Mouse (Mus musculus): ENCODE results near the gene Flywch1. TPM values are rescaled to one million over a fixed set of nuclear protein-coding genes. Genes with fewer than 3 reads are reported as not detected.

The Flywch1 gene
- polyA plus RNA-seq, 1 experiment from 2014 or later = 127 TPM

DNA sequence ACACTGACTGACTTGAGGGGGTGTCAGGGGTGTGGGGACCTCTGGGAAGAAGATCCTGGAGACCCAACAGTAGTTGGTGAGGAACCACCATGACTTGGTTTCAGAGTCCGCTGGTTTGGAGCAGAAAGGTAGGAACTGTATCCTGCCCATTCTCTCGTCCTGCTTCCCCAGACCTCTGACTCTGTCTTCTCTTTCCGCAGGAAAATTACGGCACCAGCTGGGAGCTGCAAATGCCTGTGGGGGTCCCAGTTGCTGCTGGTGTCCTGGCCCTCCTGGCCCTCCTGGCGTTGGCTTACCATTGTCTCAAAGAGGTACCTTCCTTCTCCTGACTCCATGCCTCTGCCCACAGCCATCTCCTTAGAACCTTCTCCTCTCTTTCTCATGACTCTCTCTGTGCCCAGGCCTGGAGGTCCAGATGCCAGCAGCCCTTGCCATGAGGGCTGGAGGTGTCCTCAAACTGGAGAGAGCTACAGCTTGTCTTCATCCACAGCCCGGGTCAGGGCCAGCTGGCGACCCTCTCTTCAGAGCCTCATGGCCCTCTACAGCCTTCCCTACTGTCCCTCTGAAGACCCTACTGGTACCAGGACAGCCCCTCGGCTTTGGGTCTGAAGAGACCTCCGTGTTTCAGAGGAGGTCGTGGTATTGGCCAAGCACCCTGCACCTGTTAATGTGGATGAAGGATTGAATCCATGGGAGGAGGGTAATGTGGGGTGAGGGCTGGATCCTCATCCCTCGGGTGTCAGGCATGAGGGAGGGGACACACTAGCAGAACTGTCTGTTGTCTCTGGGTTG lies 21.8 kb downstream of the Flywch1 start:
- H3K27ac ChIP-seq (ENCODE audit: low read depth, low read length) = no peak overlapping the region
- H3K27me3 ChIP-seq (ENCODE audit: control insufficient read depth, insufficient read depth, low read length) = peaks cover 32% of the 10 kb centered on the region
- H3K36me3 ChIP-seq (ENCODE audit: control insufficient read depth, insufficient read depth, low read length) = peaks cover 10% of the 10 kb centered on the region
- H3K9ac ChIP-seq (ENCODE audit: low read depth, low read length) = no peak overlapping the region
- ATAC-seq (ENCODE audit: low FRiP score) = no peak
- no peak overlapping the region for H3K4me3 ChIP-seq (ENCODE audit: low read depth, low read length)
- no peak overlapping the region for H3K4me2 ChIP-seq (replicated peaks; ENCODE audit: low read depth, low read length)
- no peak for DNase-seq (ENCODE audit: low spot score)
- no peaks in the 10 kb centered on the region for H3K9me3 ChIP-seq (ENCODE audit: control insufficient read depth, low read length)
- WGBS = 81% methylated on average over 11 of the region's 11 CpGs
- peaks cover 12% of the 10 kb centered on the region for H3K4me1 ChIP-seq (replicated peaks; ENCODE audit: control insufficient read depth, insufficient read depth, low read length)

DNA sequence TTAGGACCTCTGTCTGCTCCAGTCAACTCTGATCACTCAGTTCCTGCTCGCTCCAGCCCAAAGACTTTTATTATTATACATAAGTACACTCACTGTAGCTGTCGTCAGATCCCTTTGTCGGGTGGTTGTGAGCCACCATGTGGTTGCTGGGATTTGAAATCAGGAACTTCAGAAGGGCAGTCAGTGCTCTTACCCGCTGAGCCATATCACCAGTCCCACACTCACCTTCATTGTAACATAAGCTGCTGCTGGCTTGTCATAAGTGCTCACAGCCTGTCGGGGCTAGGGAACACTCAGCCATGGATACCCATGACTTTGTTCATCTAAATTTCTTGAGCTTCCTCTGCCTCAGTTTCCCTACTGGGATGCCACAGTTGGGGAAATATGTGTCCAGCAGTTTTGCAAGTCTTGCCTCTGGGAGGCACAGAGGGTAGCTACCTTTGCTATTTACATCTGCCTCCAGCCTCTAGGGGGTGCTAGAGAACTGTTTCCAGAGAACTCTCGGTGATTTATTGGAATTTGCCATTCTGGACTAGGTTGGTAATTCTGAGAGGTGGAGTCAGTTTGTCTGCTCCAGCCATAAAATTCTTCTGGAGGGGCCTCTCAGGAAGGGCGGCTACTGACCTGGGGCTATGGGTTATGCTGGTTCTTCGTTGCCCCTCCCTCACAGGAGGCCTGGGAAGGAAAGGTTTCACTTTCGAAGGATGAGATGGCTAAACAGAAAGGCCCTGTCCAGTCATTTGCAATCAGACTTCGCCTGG lies 22.6 kb downstream of the Flywch1 start:
- Histone ChIP-seq H3K4me3 (ENCODE audit: low read depth, low read length) (no peak overlapping the region), H3K9me3 (ENCODE audit: control insufficient read depth, low read length) (no peaks in the 10 kb centered on the region), H3K27me3 (ENCODE audit: control insufficient read depth, insufficient read depth, low read length) (peaks cover 40% of the 10 kb centered on the region), H3K36me3 (ENCODE audit: control insufficient read depth, insufficient read depth, low read length) (peaks cover 10% of the 10 kb centered on the region), H3K4me1 (replicated peaks; ENCODE audit: control insufficient read depth, insufficient read depth, low read length) (peaks cover 12% of the 10 kb centered on the region), H3K27ac (ENCODE audit: low read depth, low read length) (no peak overlapping the region), H3K4me2 (replicated peaks; ENCODE audit: low read depth, low read length) (no peak overlapping the region), H3K9ac (ENCODE audit: low read depth, low read length) (no peak overlapping the region)
- WGBS = 37% methylated on average over 10 of the region's 10 CpGs
- DNase-seq (ENCODE audit: low spot score) (peak; percentile 83), ATAC-seq (ENCODE audit: low FRiP score) (no peak)

GRCm38 (mm10) chr17:23748026-23748425 lies 23.4 kb downstream of the Flywch1 start:
- Histone ChIP-seq H3K9me3 (ENCODE audit: control insufficient read depth, low read length) (no peaks in the 10 kb centered on the region), H3K9ac (ENCODE audit: low read depth, low read length) (no peak overlapping the region), H3K36me3 (ENCODE audit: control insufficient read depth, insufficient read depth, low read length) (peaks cover 5% of the 10 kb centered on the region), H3K27me3 (ENCODE audit: control insufficient read depth, insufficient read depth, low read length) (peaks cover 48% of the 10 kb centered on the region), H3K4me1 (replicated peaks; ENCODE audit: control insufficient read depth, insufficient read depth, low read length) (peaks cover 12% of the 10 kb centered on the region), H3K4me3 (ENCODE audit: low read depth, low read length) (no peak overlapping the region), H3K4me2 (replicated peaks; ENCODE audit: low read depth, low read length) (no peak overlapping the region), H3K27ac (ENCODE audit: low read depth, low read length) (no peak overlapping the region)
- ATAC-seq (ENCODE audit: low FRiP score) = no peak
- 41% methylated on average over 6 of the region's 6 CpGs for WGBS
- DNase-seq (ENCODE audit: low spot score) = no peak

GRCm38 (mm10) chr17:23747471-23747870 lies 23.9 kb downstream of the Flywch1 start:
- no peaks in the 10 kb centered on the region for H3K9me3 ChIP-seq (ENCODE audit: control insufficient read depth, low read length)
- DNase-seq (ENCODE audit: low spot score) (no peak), ATAC-seq (ENCODE audit: low FRiP score) (no peak)
- WGBS = 79% methylated on average over 3 of the region's 3 CpGs
- H3K4me2 ChIP-seq (replicated peaks; ENCODE audit: low read depth, low read length) = no peak overlapping the region
- H3K4me3 ChIP-seq (ENCODE audit: low read depth, low read length) = no peak overlapping the region
- H3K36me3 ChIP-seq (ENCODE audit: control insufficient read depth, insufficient read depth, low read length) = no peaks in the 10 kb centered on the region; the same call in 1 of the 2 replicates
- peaks cover 53% of the 10 kb centered on the region for H3K27me3 ChIP-seq (ENCODE audit: control insufficient read depth, insufficient read depth, low read length)
- no peak overlapping the region for H3K9ac ChIP-seq (ENCODE audit: low read depth, low read length)
- no peak overlapping the region for H3K27ac ChIP-seq (ENCODE audit: low read depth, low read length)
- peaks cover 12% of the 10 kb centered on the region for H3K4me1 ChIP-seq (replicated peaks; ENCODE audit: control insufficient read depth, insufficient read depth, low read length)

- H3K9ac ChIP-seq (ENCODE audit: low read depth, low read length) = no peak overlapping the region
- H3K36me3 ChIP-seq (ENCODE audit: control insufficient read depth, insufficient read depth, low read length) = no peaks in the 10 kb centered on the region
- ATAC-seq (ENCODE audit: low FRiP score) (no peak), DNase-seq (ENCODE audit: low spot score) (no peak)
- no peak overlapping the region for H3K4me3 ChIP-seq (ENCODE audit: low read depth, low read length)
- WGBS = 75% methylated on average over 3 of the region's 3 CpGs
- no peak overlapping the region for H3K27ac ChIP-seq (ENCODE audit: low read depth, low read length)
- H3K27me3 ChIP-seq (ENCODE audit: control insufficient read depth, insufficient read depth, low read length) = peaks cover 60% of the 10 kb centered on the region
- peaks cover 12% of the 10 kb centered on the region for H3K4me1 ChIP-seq (replicated peaks; ENCODE audit: control insufficient read depth, insufficient read depth, low read length)
- no peaks in the 10 kb centered on the region for H3K9me3 ChIP-seq (ENCODE audit: control insufficient read depth, low read length)
- no peak overlapping the region for H3K4me2 ChIP-seq (replicated peaks; ENCODE audit: low read depth, low read length)
Observed at GRCm38 (mm10) chr17:23746767-23747166, 24.6 kb downstream of the Flywch1 start.

DNA sequence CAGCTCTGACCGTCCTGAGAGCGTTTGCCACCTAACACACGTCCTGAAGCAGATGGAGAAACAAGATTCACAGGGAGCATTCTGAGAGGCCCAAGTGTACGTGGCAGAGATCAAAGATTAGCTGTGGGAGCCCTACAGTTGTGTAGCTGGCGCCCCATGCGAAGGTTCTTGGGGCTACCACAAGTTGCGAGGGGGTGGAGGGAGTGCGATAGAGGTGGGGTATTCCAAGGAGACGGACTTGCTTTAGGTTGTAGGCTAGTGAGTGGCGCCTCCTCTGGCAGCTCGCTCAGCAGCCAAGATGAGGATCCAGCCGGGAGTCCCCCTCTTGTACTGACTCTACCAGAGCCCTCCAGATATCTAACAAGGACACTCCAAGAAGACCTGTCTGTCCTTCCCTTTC lies 25.1 kb downstream of the Flywch1 start:
- Histone ChIP-seq H3K36me3 (ENCODE audit: control insufficient read depth, insufficient read depth, low read length) (no peaks in the 10 kb centered on the region), H3K4me2 (replicated peaks; ENCODE audit: low read depth, low read length) (peak overlapping the region; percentile 57), H3K9me3 (ENCODE audit: control insufficient read depth, low read length) (no peaks in the 10 kb centered on the region), H3K4me3 (ENCODE audit: low read depth, low read length) (peak overlapping the region; percentile 29), H3K4me1 (replicated peaks; ENCODE audit: control insufficient read depth, insufficient read depth, low read length) (peaks cover 12% of the 10 kb centered on the region), H3K9ac (ENCODE audit: low read depth, low read length) (no peak overlapping the region), H3K27ac (ENCODE audit: low read depth, low read length) (no peak overlapping the region), H3K27me3 (ENCODE audit: control insufficient read depth, insufficient read depth, low read length) (peaks cover 65% of the 10 kb centered on the region)
- ATAC-seq (ENCODE audit: low FRiP score) (no peak), DNase-seq (ENCODE audit: low spot score) (peak; percentile 31)
- 2% methylated on average over 12 of the region's 12 CpGs for WGBS

GRCm38 (mm10) chr17:23745301-23746251 lies 25.8 kb downstream of the Flywch1 start, which contains the start of gene Kremen2:
Kremen2 (minus strand) TSS chr17:23745833.
- H3K9me3 ChIP-seq (ENCODE audit: control insufficient read depth, low read length) = no peaks in the 10 kb centered on the region
- H3K27ac ChIP-seq (ENCODE audit: low read depth, low read length) = no peak within 1 kb of the TSS
- under 1% methylated on average over 35 of the region's 45 CpGs for WGBS
- DNase-seq (ENCODE audit: low spot score) = peak; percentile 54
- peak within 1 kb of the TSS; percentile 29 for H3K4me3 ChIP-seq (ENCODE audit: low read depth, low read length)
- H3K4me1 ChIP-seq (replicated peaks; ENCODE audit: control insufficient read depth, insufficient read depth, low read length) = peaks cover 16% of the 10 kb centered on the region
- H3K9ac ChIP-seq (ENCODE audit: low read depth, low read length) = peak within 1 kb of the TSS; percentile 44
- ATAC-seq (ENCODE audit: low FRiP score) = no peak
- H3K36me3 ChIP-seq (ENCODE audit: control insufficient read depth, insufficient read depth, low read length) = no peaks in the 10 kb centered on the region
- peaks cover 72% of the 10 kb centered on the region for H3K27me3 ChIP-seq (ENCODE audit: control insufficient read depth, insufficient read depth, low read length)
- H3K4me2 ChIP-seq (replicated peaks; ENCODE audit: low read depth, low read length) = peak within 1 kb of the TSS; percentile 57

- H3K27me3 ChIP-seq (ENCODE audit: control insufficient read depth, insufficient read depth, low read length) = peaks cover 75% of the 10 kb centered on the region
- DNase-seq (ENCODE audit: low spot score) (no peak), ATAC-seq (ENCODE audit: low FRiP score) (no peak)
- no peaks in the 10 kb centered on the region for H3K36me3 ChIP-seq (ENCODE audit: control insufficient read depth, insufficient read depth, low read length)
- peak overlapping the region; percentile 19; the same call in 1 of the 2 replicates for H3K9ac ChIP-seq (ENCODE audit: low read depth, low read length)
- no peaks in the 10 kb centered on the region for H3K9me3 ChIP-seq (ENCODE audit: control insufficient read depth, low read length)
- H3K4me1 ChIP-seq (replicated peaks; ENCODE audit: control insufficient read depth, insufficient read depth, low read length) = peaks cover 16% of the 10 kb centered on the region
- no peak overlapping the region for H3K27ac ChIP-seq (ENCODE audit: low read depth, low read length)
- no peak overlapping the region for H3K4me2 ChIP-seq (replicated peaks; ENCODE audit: low read depth, low read length)
- H3K4me3 ChIP-seq (ENCODE audit: low read depth, low read length) = no peak overlapping the region
- 1% methylated on average over 10 of the region's 14 CpGs for WGBS
Observed at GRCm38 (mm10) chr17:23744651-23745050, 26.8 kb downstream of the Flywch1 start.
